Mouse (Mus musculus) testis, adult 2 months (tissue): ENCODE data around the gene Commd7.

Source experiments
- CTCF ChIP-seq: fragments of 200-500 bp; IDR thresholded peaks from 2 replicates; pipeline ENCODE4 v1.5.1; 2012; ENCODE audit warnings: low read depth, mild to moderate bottlenecking, inconsistent platforms, low read length, moderate library complexity; ENCODE audit not compliant: control insufficient read depth, insufficient read depth, insufficient replicate concordance
- POLR2A ChIP-seq: fragments of 200-500 bp; IDR thresholded peaks from 2 replicates; pipeline ENCODE4 v1.6.1; 2012; ENCODE audit warnings: low read depth, mild to moderate bottlenecking, inconsistent platforms, low read length, moderate library complexity; ENCODE audit not compliant: control insufficient read depth

- TF ChIP-seq CTCF (no peak), POLR2A (no peak)
Measured at GRCm38 (mm10) chr2:153609058-153609457, 23.5 kb downstream of the Commd7 start.
